Mouse (Mus musculus) lung, postnatal 25 days (tissue): ENCODE measurements at regions not wholly inside any gene's neighbourhood (a gene's known extent, or its start where the extent isn't known, plus 50 kb on each side); places are given as distances from the start of the nearest gene placed in this dataset.

Source experiments
- DNase-seq: peaks from one replicate; pipeline ENCODE4 v3.0.0; 2022; ENCODE audit warnings: low spot score

DNA sequence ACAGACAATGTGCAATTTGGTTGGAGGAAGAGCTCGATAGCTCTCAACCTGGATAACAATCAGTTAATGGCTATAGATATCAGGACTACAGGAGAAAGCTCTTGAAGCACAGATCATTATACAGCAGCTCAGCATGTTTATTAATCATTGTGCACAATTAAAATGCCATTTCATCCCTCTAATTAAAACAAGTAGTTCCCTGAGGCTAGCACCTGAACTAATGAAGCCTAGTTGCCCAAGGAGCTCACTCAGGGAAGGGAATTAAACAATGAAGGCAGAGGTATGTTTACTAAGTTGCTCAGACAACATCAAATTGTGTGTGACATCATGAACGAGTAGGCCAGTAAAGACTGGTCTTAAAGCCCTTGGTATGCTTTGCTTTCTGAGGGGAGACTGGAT, 210.3 kb upstream of the Etaa1 start:
- no peak for DNase-seq

DNA sequence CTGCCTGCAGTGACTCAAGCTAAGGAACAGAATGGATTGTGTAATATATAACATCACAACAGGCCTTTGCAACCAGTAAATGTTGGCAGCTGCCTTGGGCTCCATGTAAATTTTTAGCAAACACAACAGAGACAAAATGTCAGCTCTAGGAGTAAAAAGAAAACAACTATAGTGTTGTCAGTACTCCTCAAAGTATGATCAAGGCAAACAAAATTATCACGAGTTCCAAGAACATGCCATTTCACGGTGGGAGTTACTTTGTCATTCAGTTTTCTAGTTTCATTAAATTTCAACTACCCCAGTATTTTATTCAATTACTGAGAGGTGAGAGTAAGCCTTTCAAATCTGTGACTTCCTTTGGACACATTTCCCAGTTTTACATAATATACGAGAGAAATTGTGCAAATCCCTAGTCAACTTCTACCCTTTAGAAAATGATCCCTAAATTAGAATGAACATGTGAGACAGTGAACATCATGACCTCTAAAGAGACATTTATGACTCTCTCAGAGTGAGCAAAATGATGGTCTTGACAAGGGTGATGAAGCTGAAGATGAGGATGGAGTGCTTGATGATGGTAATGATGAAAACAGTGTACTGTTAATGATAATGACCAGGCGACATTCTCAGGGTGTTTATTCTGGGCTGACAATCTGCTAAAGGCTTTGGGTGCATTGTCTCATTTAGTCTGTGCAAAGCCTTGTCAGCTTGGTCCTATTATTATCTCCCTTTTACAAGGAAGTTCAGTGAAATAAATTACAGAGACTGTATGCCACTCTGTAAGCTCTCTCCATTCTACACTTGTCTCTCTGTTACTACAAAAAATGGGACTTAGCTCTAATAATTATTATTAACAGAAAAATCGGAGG, 209.7 kb upstream of the Etaa1 start:
- DNase-seq = no peak

DNA sequence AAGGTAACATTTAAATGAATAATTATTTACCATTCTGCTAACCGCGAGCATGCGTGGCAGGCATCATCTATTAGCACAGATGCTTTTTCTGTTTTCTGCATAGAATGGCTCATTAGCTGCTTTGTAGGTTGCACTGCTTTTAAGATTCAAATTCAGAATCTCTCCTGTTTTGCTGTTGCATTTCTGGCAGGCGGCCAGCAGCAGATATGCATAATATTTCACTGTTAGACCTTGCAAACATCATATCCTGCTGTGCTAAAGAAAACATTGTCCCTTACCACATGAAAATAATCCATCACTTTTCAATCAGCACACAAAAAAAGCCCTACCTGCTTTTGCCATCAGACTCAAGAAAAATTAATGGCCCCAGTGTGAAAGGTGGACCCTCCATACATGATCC, 202.8 kb upstream of the Etaa1 start:
- no peak for DNase-seq

DNA sequence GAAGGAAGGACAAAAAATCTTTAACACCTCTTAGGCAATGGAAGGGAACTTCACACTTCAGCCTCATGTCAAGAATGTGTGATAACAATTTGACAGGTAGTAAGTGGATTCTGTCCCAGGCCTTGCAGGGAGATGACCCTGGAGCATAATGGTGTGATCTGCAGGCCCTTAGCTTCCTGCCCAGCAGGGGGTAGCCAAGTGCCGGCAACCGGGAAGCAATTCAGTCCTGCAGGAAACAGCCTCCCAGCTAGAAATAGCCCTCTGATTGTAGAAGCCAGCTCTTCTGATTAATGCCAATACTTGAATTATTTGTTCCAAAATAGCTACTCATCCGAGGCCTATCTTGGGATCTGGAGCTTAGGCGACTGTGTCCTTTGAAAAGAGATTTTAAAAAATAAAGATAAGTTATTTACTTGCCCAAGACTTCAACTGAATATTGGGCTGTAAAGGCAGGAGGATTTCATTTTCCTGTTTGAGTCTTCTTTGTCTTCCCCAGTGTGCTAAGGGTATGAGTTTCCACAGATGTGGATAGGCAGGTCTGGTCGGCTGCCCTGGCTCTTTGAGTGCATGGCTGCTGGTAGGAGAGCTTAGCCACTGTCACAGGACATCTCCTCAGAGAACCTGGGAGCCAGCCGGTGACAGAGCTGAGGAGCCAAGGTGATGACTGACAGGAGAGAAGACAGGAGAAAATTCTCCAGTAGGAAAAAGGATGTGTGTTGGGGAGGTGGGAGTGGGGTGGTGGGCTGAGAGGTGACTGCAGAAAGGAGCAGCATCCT, 198.3 kb upstream of the Etaa1 start:
- DNase-seq = peak; percentile 72

DNA sequence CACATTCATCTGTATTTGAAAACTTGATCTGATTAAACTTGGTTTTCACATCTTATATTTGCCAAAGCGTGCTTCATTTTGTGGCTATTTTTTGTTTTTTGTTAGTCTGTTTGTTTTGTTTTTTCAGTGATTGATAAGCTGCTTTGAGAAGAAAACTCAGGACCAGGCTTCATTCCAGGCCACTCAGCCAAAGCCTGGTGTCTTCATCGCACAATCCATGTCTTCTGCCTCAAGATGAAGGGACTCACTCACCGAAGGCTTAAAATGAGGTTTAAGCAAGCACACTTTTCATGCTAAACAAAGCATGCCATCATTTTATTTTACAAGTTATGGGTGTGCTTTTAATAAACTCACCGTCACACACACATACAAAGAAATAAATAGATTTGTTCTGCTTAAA, 197.7 kb upstream of the Etaa1 start:
- DNase-seq = peak; percentile 3

DNA sequence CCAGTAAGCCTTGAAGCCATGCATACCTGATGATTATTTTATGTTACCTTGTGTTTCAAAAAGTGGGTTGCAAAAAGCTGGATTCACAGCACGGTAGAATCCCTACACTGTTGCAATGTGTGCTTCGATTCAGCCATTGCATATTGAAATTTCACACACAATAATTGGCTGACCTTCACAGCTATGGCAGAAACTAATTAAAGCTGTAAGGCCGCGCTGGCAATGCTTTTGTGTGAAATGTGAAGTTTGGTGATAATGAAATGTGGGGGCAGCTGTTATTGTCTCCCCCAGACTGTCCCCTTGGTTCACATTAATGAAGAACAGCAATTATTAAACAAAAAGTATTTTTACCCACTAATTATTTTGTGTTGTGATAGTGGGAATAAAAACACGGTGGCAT, 173.8 kb upstream of the Etaa1 start:
- no peak for DNase-seq

DNA sequence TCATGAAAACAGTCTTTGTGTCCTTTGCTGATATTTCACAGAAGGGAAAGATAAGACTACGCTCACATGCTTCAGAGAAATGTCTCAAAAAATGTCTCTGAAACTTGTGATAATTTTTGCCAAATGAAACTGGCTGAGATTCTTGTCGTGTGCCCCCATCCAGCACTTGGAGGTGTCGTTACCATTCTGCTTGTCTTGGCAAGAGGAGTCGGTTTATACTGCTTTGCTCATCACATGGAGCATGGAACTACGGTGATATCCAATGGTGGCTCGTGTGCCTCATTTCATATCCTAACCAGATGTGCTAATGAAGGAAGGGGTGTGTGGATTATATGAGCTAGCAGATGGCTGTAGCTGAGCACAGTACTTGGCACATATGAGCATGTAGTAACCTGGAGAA, 169.4 kb upstream of the Etaa1 start:
- DNase-seq = no peak

DNA sequence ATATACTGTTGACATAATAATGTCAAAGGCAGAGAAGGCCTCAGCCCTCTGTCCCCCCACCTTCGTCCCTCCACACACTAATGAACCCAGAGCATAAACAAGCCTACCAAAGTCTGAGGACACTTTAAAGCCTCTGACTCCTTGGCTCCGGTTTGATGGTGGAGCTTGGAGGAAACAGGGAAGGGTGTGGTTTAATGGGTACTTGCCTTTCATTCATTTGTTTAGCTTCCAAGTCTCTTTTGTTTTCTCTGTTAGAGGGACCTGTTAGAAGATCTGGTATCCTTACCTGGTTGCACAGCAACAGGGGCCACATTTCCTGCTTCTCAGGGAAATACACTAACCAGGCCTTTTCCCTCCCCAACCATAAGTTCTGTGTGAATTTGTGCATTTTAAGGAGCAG, 168.9 kb upstream of the Etaa1 start:
- no peak for DNase-seq

DNA sequence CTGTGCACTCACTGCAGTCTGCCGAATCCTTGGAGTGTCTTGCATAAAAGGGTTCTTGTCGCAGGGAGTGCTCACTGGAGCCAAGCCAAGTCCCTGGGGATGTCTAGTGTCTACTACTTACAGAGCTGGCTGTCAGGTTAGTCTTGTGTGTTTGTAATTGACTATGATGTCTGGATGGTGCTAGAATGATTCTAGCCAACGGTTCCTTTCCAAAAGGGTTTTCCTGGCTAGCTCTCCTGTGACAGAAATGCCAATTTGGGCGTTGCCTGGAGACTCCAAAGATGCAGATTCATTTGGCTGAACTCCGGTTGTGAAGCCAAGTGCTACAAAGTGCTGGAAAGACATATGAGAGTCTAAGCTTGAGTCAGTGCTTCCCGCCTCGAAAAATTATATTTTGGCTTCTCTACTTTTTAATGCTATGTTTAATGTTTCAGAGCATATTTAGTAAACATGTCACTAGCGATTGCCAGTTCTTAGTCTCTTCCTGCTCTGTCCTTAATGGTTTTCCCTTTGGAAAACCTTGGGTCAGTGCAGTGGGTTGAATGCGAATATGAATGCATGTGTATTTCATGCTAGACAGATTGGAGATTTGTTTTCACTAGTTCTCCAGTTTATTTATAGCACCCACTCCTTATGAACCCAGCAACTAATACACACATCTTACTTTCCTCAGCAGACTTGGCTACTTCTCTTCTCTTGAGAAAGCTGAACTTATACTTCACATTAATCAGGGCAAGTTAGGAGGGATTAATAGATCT, 162.2 kb upstream of the Etaa1 start:
- DNase-seq = peak; percentile 0

DNA sequence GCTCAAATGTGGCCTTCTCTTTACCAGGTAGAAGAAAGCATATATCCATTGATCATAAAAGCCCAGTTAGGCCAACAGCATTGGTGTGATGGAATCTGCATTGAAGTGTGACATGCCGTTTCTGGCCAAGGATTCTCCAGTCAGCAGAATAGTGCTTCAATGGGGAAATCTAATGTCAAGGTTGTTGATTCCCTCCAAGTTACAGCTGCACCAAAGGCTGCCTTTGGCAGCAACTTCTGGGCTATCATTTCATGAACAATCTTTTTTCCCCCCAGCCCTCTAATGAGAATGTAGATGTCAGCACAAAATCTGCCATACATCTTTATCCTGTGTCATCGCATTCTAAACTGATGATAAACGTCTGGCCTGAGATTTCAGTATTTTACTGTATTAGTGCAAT, 149.2 kb upstream of the Etaa1 start:
- DNase-seq = no peak

DNA sequence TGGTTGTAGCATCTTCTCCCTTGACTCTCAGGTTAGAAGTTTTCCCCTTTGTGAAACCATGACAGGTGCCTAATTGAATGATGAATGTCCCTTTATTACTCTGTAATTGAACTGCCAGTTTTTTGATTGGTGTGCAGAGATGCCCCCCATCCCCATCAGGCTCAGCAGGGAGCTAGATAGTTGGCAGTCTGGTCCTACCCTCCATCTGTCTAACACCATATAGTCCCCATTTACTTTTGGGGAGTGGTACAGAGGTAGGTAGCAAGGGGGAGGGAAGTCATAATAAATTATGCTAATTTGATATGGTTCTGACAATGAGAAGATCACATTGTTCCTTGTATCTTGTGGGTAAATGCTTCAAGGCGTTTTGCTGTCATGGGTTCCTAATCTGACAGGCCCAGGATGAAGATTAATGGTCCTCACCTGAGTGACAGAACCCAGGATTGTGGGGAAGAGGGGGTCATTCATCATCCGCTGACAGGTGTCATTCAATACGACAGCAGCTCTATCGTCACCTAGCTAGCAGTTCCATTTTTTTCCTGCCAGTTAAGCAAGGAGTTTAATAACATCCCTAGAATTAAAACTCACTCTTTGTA, 122.3 kb upstream of the Etaa1 start:
- DNase-seq = no peak

DNA sequence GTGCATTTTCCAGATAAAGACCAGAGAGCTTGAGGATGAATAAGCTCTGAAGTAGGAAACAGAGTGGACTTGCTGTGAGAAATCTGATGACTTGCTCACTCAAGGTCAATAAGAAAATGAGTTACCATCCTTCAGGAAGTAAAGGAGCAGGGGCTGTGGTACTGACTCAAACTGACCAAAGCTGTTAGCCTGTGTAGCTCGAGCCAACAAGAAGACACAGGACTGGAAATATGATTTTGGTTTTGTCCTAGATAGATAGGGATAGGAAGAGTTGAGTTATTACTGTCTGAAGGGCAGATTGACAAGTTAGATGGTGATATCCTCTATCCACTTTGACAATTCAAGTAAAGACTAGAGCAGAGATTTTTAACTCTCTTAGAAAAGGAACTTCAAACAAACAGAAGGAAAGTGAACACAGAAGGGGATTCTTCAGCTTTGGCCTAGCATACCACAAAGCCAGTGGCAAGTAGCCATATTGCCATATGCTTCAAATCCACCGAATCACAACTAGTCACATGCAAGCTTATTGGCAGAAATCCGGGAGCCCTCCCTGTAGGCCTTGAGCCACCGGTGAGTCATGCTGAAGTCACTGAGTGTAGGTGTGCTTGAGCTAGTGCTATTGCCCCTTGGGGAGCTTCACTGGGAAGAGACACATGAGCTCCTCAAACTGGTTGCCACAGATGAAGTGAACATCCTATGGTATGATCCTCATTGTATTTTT, 117.1 kb upstream of the Etaa1 start:
- no peak for DNase-seq

DNA sequence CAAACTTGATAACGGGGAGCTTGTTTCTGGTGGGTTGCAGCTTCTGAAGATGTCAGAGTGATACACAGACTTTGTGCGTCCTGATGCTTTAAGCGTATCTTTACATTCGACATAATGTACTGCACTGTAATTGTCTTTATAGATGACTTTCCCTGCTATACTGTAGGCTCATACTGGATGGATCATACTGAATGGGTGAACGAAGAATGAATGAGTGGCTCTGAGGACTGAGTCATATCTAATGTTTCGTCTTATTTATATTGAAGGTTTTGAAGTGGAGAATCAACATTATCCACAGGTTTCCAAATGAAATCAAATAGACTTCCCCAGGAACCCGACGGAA, 116.3 kb upstream of the Etaa1 start:
- no peak for DNase-seq

DNA sequence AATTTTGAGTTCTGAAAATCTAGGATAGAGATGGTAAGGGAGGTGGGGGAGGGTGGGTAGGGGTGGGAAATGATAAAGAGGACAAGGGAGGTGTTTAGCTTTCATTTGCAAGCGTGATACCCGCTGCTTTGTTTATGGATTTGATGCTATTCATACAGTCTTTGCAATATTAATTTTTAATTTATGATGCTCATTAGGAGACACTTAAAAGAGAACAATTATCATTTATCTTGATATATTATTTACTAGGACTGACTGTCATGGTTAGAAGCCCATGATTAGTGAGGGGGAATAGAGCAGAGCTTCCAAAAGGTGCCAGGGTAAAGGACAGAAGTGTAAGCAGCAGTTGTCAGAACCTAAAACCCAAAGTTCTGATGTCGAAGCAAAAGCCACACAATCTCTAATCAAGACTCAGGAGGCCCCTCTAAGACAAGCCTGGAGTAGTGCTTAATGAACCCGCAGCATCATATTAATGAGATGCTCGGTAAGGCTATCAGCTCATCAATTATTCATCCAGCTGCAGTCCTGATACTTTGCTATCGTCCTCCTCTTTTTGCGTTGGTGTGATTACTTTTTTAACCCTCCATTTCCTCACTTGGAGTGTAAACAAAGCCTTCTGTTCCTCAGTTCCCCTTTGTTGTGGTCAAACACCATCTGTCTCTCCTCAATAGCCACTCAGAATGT, 115.8 kb upstream of the Etaa1 start:
- no peak for DNase-seq

DNA sequence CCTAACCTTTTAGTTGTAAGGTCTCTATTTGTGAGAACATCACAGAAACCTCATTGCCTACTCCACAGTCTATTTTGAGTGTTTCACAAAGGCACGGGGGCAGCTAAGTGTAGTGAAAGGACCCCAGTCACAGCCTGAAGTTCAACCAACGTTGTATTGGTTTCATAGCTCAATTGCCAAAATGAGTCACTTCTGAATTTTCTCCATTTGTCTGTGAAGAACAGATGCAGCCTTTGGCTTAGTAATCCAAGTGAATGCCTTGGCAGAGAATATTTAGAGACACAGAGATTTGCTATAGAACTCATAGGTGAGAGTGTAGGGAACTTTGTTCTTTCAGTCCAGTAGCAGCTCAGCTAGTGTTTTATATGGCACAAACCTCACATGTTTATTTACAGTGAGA, 114.4 kb upstream of the Etaa1 start:
- no peak for DNase-seq

DNA sequence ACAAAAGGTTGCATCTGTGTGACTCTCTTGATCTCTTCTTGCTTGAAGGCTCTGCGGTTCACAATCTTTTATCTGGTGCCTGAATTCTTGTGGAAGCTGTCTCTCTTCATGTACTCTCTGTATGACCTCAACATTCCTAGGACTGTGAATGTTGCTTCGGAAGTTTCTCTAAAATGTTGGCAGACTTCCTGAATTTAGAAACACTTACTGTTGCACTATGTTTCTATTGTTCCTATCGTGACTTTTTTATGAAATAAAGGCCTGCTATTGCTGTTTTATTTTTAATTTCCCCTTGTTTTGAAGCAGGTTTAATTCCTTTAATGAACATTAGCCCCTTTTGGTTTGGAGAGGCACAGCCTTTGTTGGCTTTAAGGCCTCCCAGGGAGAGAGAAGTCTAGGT, 114.0 kb upstream of the Etaa1 start:
- peak; percentile 2 for DNase-seq

DNA sequence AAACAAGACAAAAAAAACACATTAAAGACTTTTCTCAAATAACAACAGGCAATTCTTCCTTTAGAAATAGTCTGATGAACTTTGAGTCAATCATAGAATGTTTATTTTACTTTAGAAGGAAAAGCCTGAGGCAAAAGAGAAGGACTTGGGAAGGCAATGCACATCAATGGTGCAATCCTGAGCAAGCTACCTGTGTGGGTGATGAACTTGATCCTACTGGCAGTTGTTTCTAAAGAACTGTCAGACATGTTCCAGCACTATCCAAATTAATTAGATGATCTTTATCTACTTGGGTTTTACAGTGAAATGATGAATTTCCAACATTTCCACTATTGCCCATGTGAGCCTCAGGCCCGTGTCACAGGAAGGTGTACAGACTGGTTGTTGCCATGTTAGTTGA, 87.9 kb upstream of the Etaa1 start:
- no peak for DNase-seq

DNA sequence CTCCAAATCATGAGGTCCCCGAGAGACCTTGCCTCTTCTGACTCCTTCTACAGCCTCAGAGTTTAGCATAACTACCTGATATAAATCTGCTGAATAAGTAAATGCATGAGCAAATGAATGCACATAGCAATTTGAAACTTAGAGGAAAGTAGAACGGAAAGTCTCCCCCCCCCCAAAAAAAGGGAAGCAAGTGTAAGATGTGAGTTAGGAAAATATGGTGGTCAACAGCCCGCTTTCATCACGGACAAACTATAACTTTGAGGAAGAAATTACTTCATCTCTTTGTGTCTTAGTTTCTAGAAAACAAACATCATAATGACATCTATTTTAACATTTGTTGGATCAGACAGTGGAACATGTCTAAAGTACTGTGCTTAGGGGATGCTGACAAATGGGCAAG, 77.4 kb upstream of the Etaa1 start:
- no peak for DNase-seq

DNA sequence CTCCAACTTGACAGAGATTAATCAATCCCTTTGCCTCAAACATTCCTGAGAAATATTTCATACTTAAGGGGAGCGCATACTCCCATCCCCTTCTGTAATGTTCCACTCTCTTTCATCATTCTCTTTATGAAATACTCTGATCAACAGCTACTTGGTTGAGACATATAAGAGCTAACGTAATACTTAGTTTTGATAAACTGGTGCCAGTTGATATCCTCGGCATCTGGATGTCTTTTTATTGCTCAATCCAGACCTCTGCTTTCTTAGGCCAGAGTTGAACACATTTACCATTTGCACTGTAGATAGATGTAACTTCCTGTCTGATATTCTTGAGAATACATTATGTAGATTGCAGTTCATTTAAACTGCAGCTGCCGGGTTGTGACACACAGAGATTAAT, 68.4 kb upstream of the Etaa1 start:
- no peak for DNase-seq

DNA sequence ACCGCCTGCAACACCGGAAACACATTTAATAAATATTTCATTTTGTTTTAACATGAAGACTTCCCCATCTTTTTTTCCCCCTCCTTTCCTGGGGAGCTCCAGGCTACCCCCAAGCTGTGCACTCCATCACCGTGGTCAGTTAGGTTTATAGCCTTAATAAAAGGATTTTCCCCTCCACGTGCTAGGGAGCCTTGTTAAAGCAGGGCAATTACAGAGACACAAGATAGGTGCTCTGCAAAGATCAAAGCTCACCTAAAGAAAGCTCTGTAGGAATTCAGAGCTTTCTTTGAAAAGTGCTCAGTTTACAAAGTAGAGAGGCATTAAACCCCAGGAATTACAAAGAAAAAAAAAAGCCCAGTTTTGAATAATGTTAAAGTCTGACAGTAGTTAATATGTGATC, 61.6 kb upstream of the Etaa1 start:
- no peak for DNase-seq

DNA sequence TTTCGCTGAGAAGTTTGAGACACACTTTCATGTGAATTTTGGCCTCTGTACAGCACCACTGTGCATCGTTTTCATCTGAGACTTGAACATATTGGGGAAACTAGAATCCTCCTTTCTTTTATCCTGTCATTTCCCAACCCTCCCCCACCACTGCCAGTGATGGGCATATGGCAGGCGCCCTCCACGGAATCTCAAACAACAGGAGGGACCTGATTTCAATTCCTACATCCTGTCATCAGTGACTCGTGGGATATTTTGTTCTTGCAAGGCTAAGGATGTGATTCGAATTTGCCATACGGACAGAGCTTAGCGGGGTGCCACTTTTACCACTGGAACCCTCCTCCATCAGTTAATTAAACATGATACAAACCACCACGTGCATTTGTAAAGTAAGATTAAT, 60.9 kb upstream of the Etaa1 start:
- DNase-seq = no peak
